Mouse (Mus musculus) spleen, adult 10 weeks (tissue): ENCODE data around the gene Btbd35f8. TPM values are rescaled to one million over a fixed set of nuclear protein-coding genes. Genes with fewer than 3 reads are reported as not detected.

Experiments
- polyA plus RNA-seq: library from polyadenylated mRNA; stranded (reverse); fragments of 350-450 nt; fragmentation: Illumina TruSeq; extraction: RNeasy Lipid Tissue Mini Kit (QIAGEN cat#74804); gene quantifications from one replicate; pipeline ENCODE4 v1.2.3, GENCODE M21; 2015; ENCODE audit warnings: low replicate concordance; ENCODE audit not compliant: insufficient read depth

The Btbd35f8 gene
- not detected for polyA plus RNA-seq

GRCm38 (mm10) chrX:34450224-34450623 is at the start of gene Btbd35f8:
Gene Btbd35f8, plus strand, starts transcription at chrX:34450524.

Other genes with a start within 250 kb of the Btbd35f8 start
- not detected for gene Spin2g, start 211.8 kb upstream of the Btbd35f8 start, polyA plus RNA-seq